Mouse (Mus musculus) testis, adult 2 months (tissue): Measurements from ENCODE around the gene Ptprt. TPM values are rescaled to one million over a fixed set of nuclear protein-coding genes. Genes with fewer than 3 reads are reported as not detected.

Experiments
- H3K27ac ChIP-seq: fragments of 200-500 bp; 2 replicates; pipeline ENCODE4 v1.5.1; 2012; ENCODE audit warnings: low read depth, low read length; ENCODE audit not compliant: control insufficient read depth, insufficient read depth
- H3K27me3 ChIP-seq: fragments of 200-500 bp; 2 replicates; pipeline ENCODE4 v1.6.1; 2012; ENCODE audit warnings: mild to moderate bottlenecking, low read length, moderate library complexity; ENCODE audit not compliant: control insufficient read depth, insufficient read depth
- H3K36me3 ChIP-seq: fragments of 200-500 bp; 2 replicates; pipeline ENCODE4 v1.6.1; 2012; ENCODE audit warnings: mild to moderate bottlenecking, low read length; ENCODE audit not compliant: control insufficient read depth, insufficient read depth
- H3K4me1 ChIP-seq: fragments of 200-500 bp; 2 replicates; pipeline ENCODE4 v1.6.1; 2012; ENCODE audit warnings: low read length; ENCODE audit not compliant: control insufficient read depth, insufficient read depth
- H3K4me3 ChIP-seq: fragments of 200-500 bp; 2 replicates; pipeline ENCODE4 v1.5.1; 2012; ENCODE audit warnings: low read depth, mild to moderate bottlenecking, low read length, moderate library complexity, mixed read lengths; ENCODE audit not compliant: control insufficient read depth
- CTCF ChIP-seq: fragments of 200-500 bp; IDR thresholded peaks from 2 replicates; pipeline ENCODE4 v1.5.1; 2012; ENCODE audit warnings: low read depth, mild to moderate bottlenecking, inconsistent platforms, low read length, moderate library complexity; ENCODE audit not compliant: control insufficient read depth, insufficient read depth, insufficient replicate concordance
- POLR2A ChIP-seq: fragments of 200-500 bp; IDR thresholded peaks from 2 replicates; pipeline ENCODE4 v1.6.1; 2012; ENCODE audit warnings: low read depth, mild to moderate bottlenecking, inconsistent platforms, low read length, moderate library complexity; ENCODE audit not compliant: control insufficient read depth
- polyA plus RNA-seq: library from polyadenylated mRNA; depleted of rRNA; stranded (reverse); fragments of >200 nt; gene quantifications from 2 replicates; pipeline ENCODE4 v1.2.3, GENCODE M21; 2012

Ptprt gene
- polyA plus RNA-seq, 1 experiment: 1.6 TPM

GRCm38 (mm10) chr2:162637537-162637936 lies 23.4 kb downstream of the Ptprt start:
- no peak for TF ChIP-seq POLR2A
- no peak for TF ChIP-seq CTCF
- no peaks in the 10 kb centered on the region for H3K27me3 ChIP-seq
- no peak overlapping the region for H3K4me3 ChIP-seq
- no peaks in the 10 kb centered on the region for H3K36me3 ChIP-seq
- no peak overlapping the region for H3K27ac ChIP-seq
- no peaks in the 10 kb centered on the region for H3K4me1 ChIP-seq

GRCm38 (mm10) chr2:162636387-162637009 lies 24.4 kb downstream of the Ptprt start:
- H3K4me1 ChIP-seq: no peaks in the 10 kb centered on the region
- TF ChIP-seq CTCF (no peak), POLR2A (no peak)
- H3K36me3 ChIP-seq: no peaks in the 10 kb centered on the region
- no peak overlapping the region for H3K27ac ChIP-seq
- H3K27me3 ChIP-seq: no peaks in the 10 kb centered on the region
- H3K4me3 ChIP-seq: no peak overlapping the region

- H3K27me3 ChIP-seq: no peaks in the 10 kb centered on the region
- H3K4me1 ChIP-seq: no peaks in the 10 kb centered on the region
- H3K36me3 ChIP-seq: no peaks in the 10 kb centered on the region
- TF ChIP-seq POLR2A: no peak
- no peak for TF ChIP-seq CTCF
- H3K4me3 ChIP-seq: no peak overlapping the region
- no peak overlapping the region for H3K27ac ChIP-seq
These were observed 26.0 kb downstream of the Ptprt start for GRCm38 (mm10) chr2:162634901-162635300.

DNA sequence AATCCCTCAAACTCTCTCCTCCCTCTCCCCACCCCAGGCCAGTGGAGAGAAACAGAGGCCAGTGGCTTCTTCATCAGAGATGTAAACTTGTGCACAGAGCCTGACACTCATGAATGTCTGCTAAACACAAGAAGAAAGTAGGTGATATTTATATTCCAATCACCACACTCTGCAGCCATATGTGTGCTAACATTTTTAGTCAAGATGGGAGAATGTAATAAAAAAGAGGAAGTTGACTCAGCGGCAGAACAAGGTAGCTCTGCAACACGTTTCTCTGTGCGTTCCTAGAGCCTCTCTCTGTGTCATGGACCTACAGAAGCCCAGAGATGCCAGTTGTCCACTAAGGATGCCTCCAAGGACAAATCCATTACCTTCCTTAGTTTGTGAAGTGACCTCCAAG lies 34.9 kb downstream of the Ptprt start:
- Histone ChIP-seq H3K27me3 (no peaks in the 10 kb centered on the region), H3K27ac (no peak overlapping the region), H3K4me1 (no peaks in the 10 kb centered on the region), H3K36me3 (no peaks in the 10 kb centered on the region), H3K4me3 (no peak overlapping the region)
- TF ChIP-seq POLR2A: no peak
- TF ChIP-seq CTCF: no peak

DNA sequence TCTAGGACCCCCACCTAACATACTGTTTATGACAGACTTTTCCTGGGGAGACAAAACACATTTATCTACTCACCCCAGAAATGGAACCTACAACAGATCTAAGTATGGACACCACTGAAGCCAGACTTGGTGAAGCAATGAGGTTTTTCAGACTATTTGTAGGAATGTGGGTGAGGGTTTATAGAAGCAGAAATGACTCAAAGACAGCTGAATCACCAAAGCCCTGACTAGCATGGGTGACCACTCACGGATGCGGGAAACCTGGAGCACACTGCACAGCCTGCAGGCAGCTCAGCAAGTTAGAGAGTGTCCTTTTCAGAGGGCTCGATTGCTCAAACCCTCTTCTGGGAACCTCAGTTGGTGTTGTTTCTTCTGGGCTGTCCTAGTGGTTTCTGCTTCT lies 36.2 kb downstream of the Ptprt start:
- Histone ChIP-seq H3K4me1 (no peaks in the 10 kb centered on the region), H3K4me3 (no peak overlapping the region), H3K27ac (no peak overlapping the region), H3K36me3 (no peaks in the 10 kb centered on the region), H3K27me3 (no peaks in the 10 kb centered on the region)
- TF ChIP-seq POLR2A: no peak
- TF ChIP-seq CTCF: no peak

DNA sequence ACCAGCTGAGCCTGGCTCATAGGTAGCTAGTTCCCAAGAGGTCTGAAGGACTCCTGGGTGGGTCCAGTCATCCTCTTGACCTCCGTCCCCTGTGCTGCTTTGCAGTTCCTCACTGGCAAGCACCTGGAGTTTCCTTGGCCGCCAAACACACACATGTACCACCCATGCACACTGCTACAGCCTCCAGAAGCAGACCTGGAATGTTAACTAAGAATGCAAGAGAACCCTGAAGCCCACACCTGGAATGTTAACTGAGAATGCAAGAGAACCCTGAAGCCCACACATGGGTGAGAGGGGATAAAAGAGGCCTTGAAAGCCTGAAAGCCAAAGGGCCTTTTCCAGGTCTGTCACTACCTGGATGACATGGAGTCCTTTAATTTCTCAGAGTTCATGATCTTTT lies 46.7 kb downstream of the Ptprt start:
- Histone ChIP-seq H3K27me3 (no peaks in the 10 kb centered on the region), H3K27ac (no peak overlapping the region), H3K36me3 (no peaks in the 10 kb centered on the region), H3K4me3 (no peak overlapping the region), H3K4me1 (no peaks in the 10 kb centered on the region)
- TF ChIP-seq POLR2A (no peak), CTCF (no peak)

GRCm38 (mm10) chr2:162613480-162613879 lies 47.5 kb downstream of the Ptprt start:
- H3K4me3 ChIP-seq: no peak overlapping the region
- H3K27me3 ChIP-seq: no peaks in the 10 kb centered on the region
- H3K4me1 ChIP-seq: no peaks in the 10 kb centered on the region
- H3K27ac ChIP-seq: no peak overlapping the region
- H3K36me3 ChIP-seq: no peaks in the 10 kb centered on the region
- TF ChIP-seq POLR2A: no peak
- TF ChIP-seq CTCF: no peak

DNA sequence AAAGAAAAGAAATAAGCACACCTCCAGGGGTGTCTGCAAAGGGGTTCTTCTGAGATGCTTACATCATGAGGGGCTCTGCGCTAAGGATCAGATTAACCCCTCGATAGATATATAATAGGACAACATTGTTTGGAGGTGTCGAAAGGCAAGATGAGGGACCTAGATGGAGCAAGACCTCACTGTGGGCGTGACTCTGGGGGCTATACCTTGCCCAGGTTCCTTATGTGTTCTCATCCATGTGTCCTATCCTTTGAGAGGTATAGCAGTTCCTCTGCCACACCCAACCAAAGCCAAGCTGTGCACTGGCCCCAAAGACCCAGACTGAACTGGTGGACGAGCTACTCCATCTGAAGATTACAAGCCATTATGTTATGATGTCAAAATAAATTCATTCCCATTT lies 58.2 kb downstream of the Ptprt start:
- Histone ChIP-seq H3K4me1 (no peaks in the 10 kb centered on the region), H3K36me3 (no peaks in the 10 kb centered on the region), H3K27ac (no peak overlapping the region), H3K27me3 (no peaks in the 10 kb centered on the region), H3K4me3 (no peak overlapping the region)
- TF ChIP-seq CTCF (no peak), POLR2A (no peak)

DNA sequence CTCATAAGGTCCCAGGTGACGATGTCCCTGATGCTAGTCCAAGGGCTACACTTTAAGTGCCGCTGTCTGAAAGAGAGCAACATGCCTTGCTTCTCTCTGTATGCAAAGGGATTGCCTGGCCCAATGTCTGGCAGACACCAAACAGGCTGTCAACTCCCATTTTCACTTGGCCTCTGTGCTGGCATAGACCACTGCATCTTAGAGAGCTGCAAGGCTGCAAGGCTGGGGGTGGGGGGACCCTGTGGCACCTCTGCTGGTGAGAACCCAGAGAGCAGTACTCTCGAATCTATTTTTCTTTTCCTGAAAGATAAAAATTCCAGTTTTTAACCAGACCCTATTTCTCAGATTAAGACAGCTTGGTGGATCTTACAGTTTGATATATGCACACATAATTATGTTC lies 69.6 kb downstream of the Ptprt start:
- no peaks in the 10 kb centered on the region for H3K27me3 ChIP-seq
- no peaks in the 10 kb centered on the region for H3K4me1 ChIP-seq
- no peak for TF ChIP-seq CTCF
- no peaks in the 10 kb centered on the region for H3K36me3 ChIP-seq
- H3K4me3 ChIP-seq: no peak overlapping the region
- no peak overlapping the region for H3K27ac ChIP-seq
